Mouse (Mus musculus) kidney, adult 18-20 months (tissue): ENCODE data around the gene Gm20708.

Experiments used
- DNase-seq: peaks from one replicate; pipeline ENCODE4 v3.0.0; 2021

Gene Gm20708

GRCm38 (mm10) chr11:117870688-117871365 is 61.4 kb downstream of the Gm20708 start:
- peak; percentile 74 for DNase-seq

DNA sequence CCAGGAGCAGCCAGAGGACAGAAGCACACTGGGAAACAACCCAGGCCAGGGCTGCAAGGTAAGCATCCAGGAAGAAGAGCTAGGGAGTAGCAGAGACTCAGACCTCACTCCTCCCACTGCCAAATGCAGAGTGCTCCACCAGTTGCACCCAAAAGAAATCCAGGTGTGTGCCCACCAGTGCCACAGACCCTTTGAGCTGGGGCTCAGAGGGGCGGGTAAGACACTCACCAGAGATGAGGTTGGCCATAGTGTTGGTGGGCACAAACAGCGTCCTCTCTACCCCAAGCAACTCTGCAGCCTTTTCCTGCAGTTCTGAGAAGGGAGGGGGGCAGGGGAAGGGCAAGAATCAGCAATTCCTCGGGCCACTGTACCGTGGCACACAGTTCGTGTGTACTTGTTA is 61.9 kb downstream of the Gm20708 start:
- DNase-seq, result no peak

- DNase-seq, result no peak
These were observed 62.6 kb downstream of the Gm20708 start for GRCm38 (mm10) chr11:117871911-117872584.

GRCm38 (mm10) chr11:117872861-117873608 is 63.6 kb downstream of the Gm20708 start, which contains the start of gene Tha1:
Tha1 (minus strand) TSS chr11:117873481.
- DNase-seq, result peak; percentile 84

- DNase-seq, result no peak
These were observed 65.0 kb downstream of the Gm20708 start for GRCm38 (mm10) chr11:117874419-117874818.

GRCm38 (mm10) chr11:117875681-117876080 is 66.2 kb downstream of the Gm20708 start:
- no peak for DNase-seq

GRCm38 (mm10) chr11:117877917-117878745 is 68.7 kb downstream of the Gm20708 start:
- peak; percentile 40 for DNase-seq

DNA sequence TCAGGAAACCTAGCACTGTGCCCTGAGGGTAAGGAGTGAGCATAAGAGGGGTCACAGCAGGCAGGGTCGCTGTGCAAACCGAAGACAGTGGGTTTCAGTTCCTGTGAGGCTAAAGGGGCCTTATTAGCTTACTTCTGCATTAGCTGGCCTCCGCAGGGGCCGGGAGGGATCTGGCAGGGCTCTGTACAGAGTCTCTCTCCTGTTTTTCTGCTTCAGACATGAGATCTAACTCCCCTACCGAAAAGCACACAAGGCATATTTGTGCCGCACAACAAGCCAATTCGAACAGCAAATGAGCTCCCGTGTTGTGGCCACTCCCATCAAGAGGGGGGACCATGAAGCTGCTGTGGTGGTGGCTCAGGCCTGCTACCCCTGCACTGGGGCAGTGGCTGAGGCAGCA is 69.4 kb downstream of the Gm20708 start:
- DNase-seq, result no peak

- no peak for DNase-seq
These were observed 70.2 kb downstream of the Gm20708 start for GRCm38 (mm10) chr11:117879676-117880075.

- DNase-seq, result no peak
These were observed 71.0 kb downstream of the Gm20708 start for GRCm38 (mm10) chr11:117880336-117880976.

GRCm38 (mm10) chr11:117880977-117881358 is 71.5 kb downstream of the Gm20708 start:
- no peak for DNase-seq

DNA sequence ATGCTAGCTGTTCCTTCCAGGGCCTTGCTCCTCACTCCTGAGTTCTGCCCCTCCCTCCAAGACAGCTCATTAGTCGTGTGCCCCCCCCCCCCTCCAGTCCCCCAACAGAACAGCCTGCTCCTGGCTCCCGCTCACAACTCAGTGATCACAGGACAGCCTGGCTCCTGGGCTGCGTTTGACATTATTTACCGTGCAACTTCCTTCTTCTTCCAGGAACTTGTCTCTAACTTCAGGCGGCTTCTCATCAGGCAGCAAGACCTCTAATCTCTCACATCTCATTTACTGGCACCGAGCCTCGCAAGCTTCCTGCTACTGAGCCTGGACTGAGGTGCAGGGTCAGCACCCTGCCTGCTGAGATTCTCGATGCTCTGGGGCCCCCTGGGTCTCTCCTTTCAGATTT is 72.3 kb downstream of the Gm20708 start:
- peak; percentile 66 for DNase-seq

DNA sequence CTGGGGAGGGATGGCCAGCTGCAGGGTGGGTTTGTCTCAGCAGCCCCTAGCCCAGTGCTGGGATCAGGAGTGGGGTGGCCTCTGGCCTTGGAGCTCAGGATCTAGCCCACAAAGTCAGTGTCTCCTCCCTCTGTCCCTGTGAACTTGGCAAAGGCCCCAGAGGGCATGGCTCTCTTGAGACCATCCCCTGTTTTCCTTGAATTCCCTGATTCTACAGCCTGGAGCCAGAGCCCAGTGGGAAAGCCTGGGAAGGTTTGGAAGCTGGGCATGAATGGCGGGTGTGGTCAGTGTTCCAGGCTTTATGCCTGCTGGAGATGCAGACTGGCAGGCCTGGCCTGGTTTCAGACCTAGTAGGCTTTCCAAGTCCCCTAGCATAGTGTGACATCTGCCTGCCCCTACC is 72.7 kb downstream of the Gm20708 start:
- no peak for DNase-seq

DNA sequence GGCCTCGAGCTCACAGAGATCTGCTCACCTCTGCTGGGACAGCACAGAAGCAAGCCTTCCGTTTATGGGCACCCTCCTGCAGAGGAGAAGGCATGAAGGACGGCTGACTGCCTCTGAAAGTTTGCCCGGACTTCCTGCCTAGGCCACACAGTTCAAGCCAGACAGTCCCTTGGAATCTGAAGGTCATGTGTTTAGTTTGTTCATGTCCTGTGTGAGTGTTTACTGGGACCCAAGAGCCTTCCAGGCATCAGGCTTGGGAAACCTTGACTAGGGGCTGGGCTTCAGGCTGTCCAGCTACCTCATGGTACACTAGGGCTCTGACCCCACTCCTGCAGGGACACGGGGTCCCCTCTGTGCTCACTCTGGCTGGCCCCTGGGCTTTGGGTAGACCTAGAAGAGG is 76.5 kb downstream of the Gm20708 start:
- no peak for DNase-seq

DNA sequence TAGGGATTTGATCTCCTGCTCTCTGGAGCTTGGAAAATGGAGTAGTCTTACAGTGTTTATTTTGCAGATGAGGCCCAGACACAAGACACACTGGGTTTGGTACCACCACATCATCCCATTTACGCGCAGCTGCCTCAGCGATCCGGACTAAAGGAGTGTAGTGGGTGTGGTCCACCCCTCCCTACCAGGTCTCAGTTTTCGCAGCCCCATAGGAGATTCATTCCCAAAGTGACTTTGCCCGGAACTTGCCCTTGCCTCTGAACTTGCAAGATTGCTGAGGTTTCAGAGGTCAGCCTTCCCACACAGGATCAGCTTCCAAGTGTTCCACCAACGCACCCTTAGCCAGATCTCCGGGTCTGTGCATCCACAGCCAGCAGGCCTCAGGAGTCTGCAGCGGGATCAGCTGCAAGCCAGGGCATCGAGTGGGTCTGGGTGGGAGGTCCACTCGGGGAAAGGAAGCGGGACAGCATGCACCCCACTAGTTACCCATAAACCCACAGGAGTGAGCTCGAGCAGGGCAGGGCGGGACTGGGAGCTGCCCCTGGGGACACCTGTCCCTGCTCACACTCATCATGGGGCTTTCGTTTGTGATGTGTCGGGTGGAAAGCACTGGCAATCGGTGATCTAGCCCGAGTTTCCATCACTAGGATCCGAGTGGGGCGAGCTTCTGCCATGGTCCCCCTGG is 78.8 kb downstream of the Gm20708 start:
- no peak for DNase-seq

GRCm38 (mm10) chr11:117888853-117889822 is 79.7 kb downstream of the Gm20708 start:
- no peak for DNase-seq
